In genomic region chr1:57095361-57096247, GRCm38 (mm10) we compare ENCODE assay signal across 11 mouse cellular contexts.
DNase-seq lines count a peak whose midpoint lies in the region; ATAC-seq and TF ChIP-seq lines count a peak whose summit lies in the region.
"Had no signal": no experiment of that assay in that cellular context is flagged by ENCODE, and none has a peak within 500 bp of the region (broad histone marks: within the 10 kb centered on the region; RNA-seq: fewer than 3 reads in every experiment).

No protein-coding gene starts in this region.

- WGBS in midbrain, embryonic 12.5 days, result 69% methylated on average over 18 of the region's 18 CpGs
- 62% methylated on average over 18 of the region's 18 CpGs for WGBS in midbrain, embryonic 16.5 days
- 74% methylated on average over 18 of the region's 18 CpGs for WGBS in neural tube, embryonic 15.5 days

- H3K9ac ChIP-seq in midbrain, embryonic 12.5 days (replicated peaks), result no peak overlapping the region
- no peak overlapping the region for H3K9ac ChIP-seq in midbrain, embryonic 16.5 days (ENCODE audit: low read depth, low read length)
- no peak overlapping the region for H3K9ac ChIP-seq in neural tube, embryonic 15.5 days (replicated peaks)

- DNase-seq in frontal cortex, postnatal 10 days (ENCODE audit: low spot score in 2 of 2), result peak; percentile 9 to 15
- no peak for DNase-seq in frontal cortex, postnatal 14 days (ENCODE audit: low spot score in 2 of 2)
- DNase-seq in forelimb bud, embryonic 11.5 days (ENCODE audit: low read depth, low spot score), result peak; percentile 40
- peak; percentile 2 for DNase-seq in retina, postnatal 7 days (ENCODE audit: low read depth, low spot score)
- no peak for DNase-seq in gastrocnemius, adult 2 months
- DNase-seq: kidney, adult 8-10 months; lung, postnatal 36 days; right cerebral cortex, adult 18-20 months had no signal

- H3K4me3 ChIP-seq in midbrain, embryonic 12.5 days, result no peak overlapping the region
- H3K4me3 ChIP-seq in midbrain, embryonic 16.5 days (ENCODE audit: low read depth, low read length), result no peak overlapping the region
- H3K4me3 ChIP-seq in gastrocnemius, adult 2 months, result no peak overlapping the region
- no peak overlapping the region for H3K4me3 ChIP-seq in neural tube, embryonic 15.5 days (replicated peaks)

- ATAC-seq in midbrain, embryonic 12.5 days (ENCODE audit: low FRiP score, low read depth), result peak; percentile 19; the same call in 1 of the 2 replicates
- ATAC-seq in midbrain, embryonic 16.5 days, result no peak
- ATAC-seq in neural tube, embryonic 15.5 days (ENCODE audit: low FRiP score), result no peak

- no peak overlapping the region for H3K4me2 ChIP-seq in midbrain, embryonic 12.5 days (replicated peaks)
- H3K4me2 ChIP-seq in midbrain, embryonic 16.5 days (ENCODE audit: low read length), result no peak overlapping the region
- no peak overlapping the region for H3K4me2 ChIP-seq in neural tube, embryonic 15.5 days

- intact Hi-C loops in gastrocnemius, adult 2 months (cut with DNase I), result no loop called here

- no peaks in the 10 kb centered on the region for H3K27me3 ChIP-seq in midbrain, embryonic 12.5 days
- H3K27me3 ChIP-seq in midbrain, embryonic 16.5 days (ENCODE audit: control insufficient read depth, insufficient read depth, low read depth, low read length), result no peaks in the 10 kb centered on the region
- H3K27me3 ChIP-seq in neural tube, embryonic 15.5 days (replicated peaks), result no peaks in the 10 kb centered on the region

- no peak overlapping the region for H3K27ac ChIP-seq in midbrain, embryonic 12.5 days (replicated peaks)
- no peak overlapping the region for H3K27ac ChIP-seq in midbrain, embryonic 16.5 days (ENCODE audit: low read length)
- H3K27ac ChIP-seq in gastrocnemius, adult 2 months, result no peak overlapping the region
- H3K27ac ChIP-seq in neural tube, embryonic 15.5 days (replicated peaks), result no peak overlapping the region

- H3K4me1 ChIP-seq in midbrain, embryonic 12.5 days, result no peaks in the 10 kb centered on the region
- H3K4me1 ChIP-seq in midbrain, embryonic 16.5 days (ENCODE audit: control insufficient read depth, insufficient read depth, low read length), result no peaks in the 10 kb centered on the region
- H3K4me1 ChIP-seq in neural tube, embryonic 15.5 days, result no peaks in the 10 kb centered on the region

- no peak for TF ChIP-seq CTCF in gastrocnemius, adult 2 months (IDR thresholded peaks at IDR 0.05)

- no peaks in the 10 kb centered on the region for H3K9me3 ChIP-seq in midbrain, embryonic 12.5 days
- H3K9me3 ChIP-seq in midbrain, embryonic 16.5 days (replicated peaks; ENCODE audit: control insufficient read depth, low read length, poor library complexity, severe bottlenecking), result no peaks in the 10 kb centered on the region
- no peaks in the 10 kb centered on the region for H3K9me3 ChIP-seq in neural tube, embryonic 15.5 days (replicated peaks)

- no peaks in the 10 kb centered on the region for H3K36me3 ChIP-seq in midbrain, embryonic 12.5 days
- H3K36me3 ChIP-seq in midbrain, embryonic 16.5 days (ENCODE audit: control insufficient read depth, insufficient read depth, low read length), result no peaks in the 10 kb centered on the region
- H3K36me3 ChIP-seq in neural tube, embryonic 15.5 days, result no peaks in the 10 kb centered on the region

Comparison
In these comparisons a context has a peak if more than half of its experiments do, and no peak if none do; other contexts are left out.
1. DNase-seq: peak in frontal cortex, postnatal 10 days (2 of 2), forelimb bud, embryonic 11.5 days (single experiment) and retina, postnatal 7 days (single experiment); none in frontal cortex, postnatal 14 days (0 of 2) and gastrocnemius, adult 2 months (single experiment).